Mouse (Mus musculus) heart, adult 2 months (tissue): ENCODE results near the gene Nfatc4. TPM values are rescaled to one million over a fixed set of nuclear protein-coding genes. Genes with fewer than 3 reads are reported as not detected.
A peak's percentile ranks its signal among the peaks of the same experiment; 100 is the strongest.

ENCODE experiments used
- DNase-seq, 2 experiments: peaks; one replicate each; pipeline ENCODE4 v3.0.0; 2021
- H3K27ac ChIP-seq: fragments of 200-600 bp; 2 replicates; pipeline ENCODE4 v1.8.1; 2022
- H3K27me3 ChIP-seq: fragments of 200-500 bp; 2 replicates; pipeline ENCODE4 v1.6.1; 2012; ENCODE audit warnings: mild to moderate bottlenecking, low read length, inconsistent platforms, mixed read lengths; ENCODE audit not compliant: control insufficient read depth, insufficient read depth
- H3K36me3 ChIP-seq: fragments of 200-500 bp; 2 replicates; pipeline ENCODE4 v1.6.1; 2012; ENCODE audit warnings: low read length, inconsistent platforms; ENCODE audit not compliant: control insufficient read depth, insufficient read depth
- H3K4me1 ChIP-seq: fragments of 200-500 bp; 2 replicates; pipeline ENCODE4 v1.6.1; 2011; ENCODE audit warnings: low read length; ENCODE audit not compliant: control insufficient read depth, insufficient read depth
- H3K4me3 ChIP-seq: fragments of 200-600 bp; 2 replicates; pipeline ENCODE4 v1.8.1; 2022
- H3K79me2 ChIP-seq: fragments of 200-500 bp; replicated peaks from 2 replicates; pipeline ENCODE4 v1.6.1; 2012; ENCODE audit warnings: mild to moderate bottlenecking, inconsistent platforms, low read length, moderate library complexity, mixed read lengths; ENCODE audit not compliant: control insufficient read depth, insufficient read depth
- H3K9ac ChIP-seq: fragments of 200-500 bp; 2 replicates; pipeline ENCODE4 v1.6.1; 2012; ENCODE audit warnings: low read depth, mild to moderate bottlenecking, control low read depth, inconsistent platforms, low read length, mixed read lengths
- CTCF ChIP-seq: fragments of 200-600 bp; IDR thresholded peaks from 2 replicates; pipeline ENCODE4 v1.8.1; 2022; ENCODE audit warnings: antibody characterized with exemption, mild to moderate bottlenecking, moderate library complexity
- EP300 ChIP-seq: fragments of 200-500 bp; IDR thresholded peaks from 2 replicates; pipeline ENCODE4 v1.6.1; 2011; ENCODE audit warnings: low read depth, low read length, control low read depth; ENCODE audit not compliant: insufficient read depth
- POLR2A ChIP-seq: fragments of 200-500 bp; IDR thresholded peaks from 2 replicates; pipeline ENCODE4 v1.6.1; 2011; ENCODE audit warnings: mild to moderate bottlenecking, low read depth, low read length, control low read depth; ENCODE audit not compliant: insufficient read depth
- WGBS: fragments of 180-500 bp; shearing (Covaris S2); methylation state at CpG from one replicate; pipeline ENCODE4 v1.1.7; 2018; 5-methylcytosine and 5-hydroxymethylcytosine counted together
- intact Hi-C: fragments of 180-260 bp; cut with DNase I; formaldehyde crosslinking; loops from one replicate; pipeline ENCODE4 v1.15.1; 2025
- polyA plus RNA-seq: library from polyadenylated mRNA; depleted of rRNA; stranded (reverse); fragments of >200 nt; gene quantifications from 2 replicates; pipeline ENCODE4 v1.2.3, GENCODE M21; 2012
- total RNA-seq, 2 experiments: library from RNA; stranded (reverse); gene quantifications; 2 replicates each; pipeline ENCODE4 v1.2.3; 2021

Gene Nfatc4
- total and polyA plus RNA-seq, 3 experiments = 3.6 to 6.0 (median 5.1) TPM

DNA sequence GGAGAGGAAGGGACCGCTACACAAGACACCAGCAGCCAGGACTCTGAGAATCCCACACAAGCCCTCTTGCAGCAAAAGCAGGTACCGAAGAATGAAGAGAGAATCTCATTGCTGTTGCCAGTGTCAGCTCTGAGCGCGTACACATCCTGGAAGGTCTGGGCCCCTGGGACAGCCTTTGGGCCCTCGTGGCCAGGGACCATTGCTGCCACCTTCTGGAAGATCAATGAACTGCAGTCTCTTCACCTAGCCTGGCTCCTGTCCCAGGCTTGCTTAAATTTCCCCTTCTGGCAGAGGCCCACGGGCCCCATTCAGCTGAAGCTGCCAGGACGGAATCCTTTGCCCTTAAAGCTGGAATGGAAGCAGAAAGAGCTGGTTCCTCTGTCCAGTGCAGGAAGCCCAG, 40.8 kb downstream of the Nfatc4 start:
- Histone ChIP-seq H3K36me3 (no peaks in the 10 kb centered on the region), H3K9ac (no peak overlapping the region)
- intact Hi-C loops = loop anchor here (1.0 kb wide), 1 partner anchor 41 kb away; no protein-coding TSS in a partner anchor

DNA sequence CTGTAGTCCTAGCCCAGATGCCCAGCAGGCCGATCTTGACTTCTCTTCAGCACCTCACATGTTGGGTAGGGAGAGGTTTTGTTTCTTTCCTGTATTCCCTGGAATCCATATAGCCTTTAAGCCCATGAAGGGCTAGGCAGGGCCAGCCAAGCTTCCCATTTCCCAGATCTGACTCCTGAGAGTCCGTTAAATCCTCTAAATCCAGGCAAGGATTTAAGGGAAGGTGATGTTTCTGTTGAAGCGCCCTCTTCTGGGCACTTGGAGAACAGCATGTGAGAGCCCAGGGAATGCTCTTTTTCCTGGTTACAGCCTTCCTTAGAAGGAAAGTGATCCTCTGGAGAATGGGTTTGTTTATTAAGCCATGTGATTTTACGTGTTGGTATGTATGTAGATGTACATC, 44.0 kb downstream of the Nfatc4 start:
- no peak overlapping the region for H3K27ac ChIP-seq
- no peaks in the 10 kb centered on the region for H3K4me1 ChIP-seq
- 34% methylated on average over 4 of the region's 4 CpGs for WGBS
- H3K36me3 ChIP-seq = no peaks in the 10 kb centered on the region
- H3K79me2 ChIP-seq = no peaks in the 10 kb centered on the region
- no peaks in the 10 kb centered on the region for H3K27me3 ChIP-seq
- no peak overlapping the region for H3K4me3 ChIP-seq
- no peak overlapping the region for H3K9ac ChIP-seq
- TF ChIP-seq CTCF (peak; percentile 97), EP300 (no peak)
- peak in 1 of 2 experiments; percentile 76 for DNase-seq
- intact Hi-C loops = loop anchor here (2.0 kb wide), 1 partner anchor 86 kb away; no protein-coding TSS in a partner anchor

More for the DNA sequence above, 40.8 kb downstream of the Nfatc4 start:
- DNase-seq = peak; percentile 79 to 81
- 18% methylated on average over 7 of the region's 7 CpGs for WGBS
- TF ChIP-seq POLR2A (no peak), CTCF (peak; percentile 99), EP300 (peak; percentile 85)
- Histone ChIP-seq H3K27me3 (no peaks in the 10 kb centered on the region), H3K4me1 (no peaks in the 10 kb centered on the region), H3K79me2 (0 out of 2 replicates have a peak, but pooled peaks cover 1% of the 10 kb centered on the region), H3K27ac (no peak overlapping the region), H3K4me3 (no peak overlapping the region)

DNA sequence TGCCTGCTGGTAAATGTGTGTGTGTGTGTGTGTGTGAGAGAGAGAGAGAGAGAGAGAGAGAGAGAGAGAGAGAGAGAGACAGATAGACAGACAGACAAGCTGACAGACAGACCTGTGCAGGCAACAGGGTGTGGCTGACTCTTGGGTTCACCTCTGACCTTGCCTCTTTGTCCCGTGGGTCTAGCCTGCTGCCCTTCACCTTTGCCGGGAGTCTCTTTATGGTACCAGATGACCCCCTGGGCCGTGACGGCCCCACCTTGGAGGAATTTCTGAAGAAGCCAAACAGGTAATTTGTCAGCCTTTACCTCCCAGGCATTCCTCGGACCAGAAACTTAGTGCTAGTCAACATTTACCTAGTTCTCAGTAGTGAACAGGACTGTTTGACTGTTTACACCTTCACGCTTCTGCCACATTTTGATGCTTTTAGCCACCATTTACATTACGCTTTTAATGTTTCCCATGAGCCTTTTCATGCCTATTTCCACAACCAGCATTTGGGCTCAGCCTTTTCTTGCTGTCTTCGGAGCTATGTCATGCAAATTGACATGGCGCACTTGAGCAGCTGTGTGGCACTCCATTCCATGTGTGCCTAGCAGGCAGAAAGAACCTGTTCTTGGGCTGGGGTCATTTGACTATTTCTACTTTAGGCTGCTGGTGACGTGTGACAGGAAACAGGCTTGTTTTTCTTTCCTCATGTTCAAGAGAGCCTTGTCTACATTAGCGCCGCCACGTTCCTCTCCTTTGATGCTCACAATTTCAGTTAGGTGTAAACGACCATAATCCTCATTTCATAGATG, 45.5 kb downstream of the Nfatc4 start:
- H3K27ac ChIP-seq = no peak overlapping the region
- no peak overlapping the region for H3K9ac ChIP-seq
- intact Hi-C loops = no loop called here
- no peak for TF ChIP-seq CTCF
- no peaks in the 10 kb centered on the region for H3K79me2 ChIP-seq
- H3K4me1 ChIP-seq = no peaks in the 10 kb centered on the region; the same call in 1 of the 2 replicates
- no peaks in the 10 kb centered on the region for H3K36me3 ChIP-seq
- no peaks in the 10 kb centered on the region for H3K27me3 ChIP-seq
- WGBS = 87% methylated on average over 14 of the region's 14 CpGs
- H3K4me3 ChIP-seq = no peak overlapping the region
- no peak for DNase-seq

DNA sequence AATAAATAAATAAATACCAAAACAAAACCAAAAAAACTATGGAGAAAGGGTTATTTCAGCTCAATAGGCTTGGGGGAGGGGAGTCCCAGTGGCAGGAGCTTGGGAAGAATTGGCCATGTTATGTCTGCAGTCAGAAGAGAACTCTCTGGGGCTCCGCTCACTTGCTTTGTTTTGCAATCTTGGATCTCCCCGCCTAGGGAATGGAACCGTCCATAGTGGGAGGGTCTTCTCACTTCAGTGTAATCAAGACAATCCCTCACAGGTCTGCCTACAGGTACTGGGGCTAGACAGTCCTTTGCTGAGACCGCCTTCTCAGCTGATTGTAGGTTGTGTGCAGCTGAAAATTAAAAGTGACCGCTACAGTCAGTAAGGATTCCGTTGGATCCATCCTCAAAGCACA, 46.6 kb downstream of the Nfatc4 start:
- Histone ChIP-seq H3K27me3 (no peaks in the 10 kb centered on the region), H3K36me3 (no peaks in the 10 kb centered on the region), H3K27ac (no peak overlapping the region), H3K9ac (no peak overlapping the region), H3K4me1 (peaks cover 5% of the 10 kb centered on the region; the same call in 1 of the 2 replicates), H3K79me2 (no peaks in the 10 kb centered on the region), H3K4me3 (no peak overlapping the region)
- DNase-seq = no peak
- intact Hi-C loops = no loop called here
- no peak for TF ChIP-seq CTCF
- TF ChIP-seq EP300 = no peak
- no peak for TF ChIP-seq POLR2A
- 95% methylated on average over 6 of the region's 6 CpGs for WGBS

DNA sequence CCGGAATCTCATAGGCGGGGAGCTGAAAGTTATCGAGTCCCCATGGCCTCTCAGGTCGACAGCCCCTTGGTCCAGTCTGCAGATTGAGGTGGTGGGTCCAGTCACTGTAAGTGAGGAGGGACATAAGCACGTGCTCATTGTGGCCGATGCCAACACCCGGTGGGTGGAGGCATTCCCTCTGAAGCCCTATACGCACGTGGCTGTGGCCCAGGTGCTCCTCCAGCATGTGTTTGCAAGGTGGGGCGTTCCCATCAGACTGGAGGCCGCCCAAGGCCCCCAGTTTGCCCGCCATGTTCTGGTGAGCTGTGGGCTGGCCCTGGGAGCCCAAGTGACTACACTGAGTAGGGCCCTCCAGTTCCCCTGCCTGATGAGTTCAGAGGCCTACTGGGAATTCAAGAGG, 49.1 kb downstream of the Nfatc4 start:
- no peak for DNase-seq
- Histone ChIP-seq H3K4me3 (no peak overlapping the region), H3K27me3 (no peaks in the 10 kb centered on the region), H3K4me1 (peaks cover 5% of the 10 kb centered on the region; the same call in 1 of the 2 replicates), H3K9ac (no peak overlapping the region), H3K27ac (no peak overlapping the region), H3K79me2 (no peaks in the 10 kb centered on the region), H3K36me3 (no peaks in the 10 kb centered on the region)
- TF ChIP-seq POLR2A (no peak), EP300 (no peak), CTCF (no peak)
- 89% methylated on average over 12 of the region's 12 CpGs for WGBS
- intact Hi-C loops = no loop called here

DNA sequence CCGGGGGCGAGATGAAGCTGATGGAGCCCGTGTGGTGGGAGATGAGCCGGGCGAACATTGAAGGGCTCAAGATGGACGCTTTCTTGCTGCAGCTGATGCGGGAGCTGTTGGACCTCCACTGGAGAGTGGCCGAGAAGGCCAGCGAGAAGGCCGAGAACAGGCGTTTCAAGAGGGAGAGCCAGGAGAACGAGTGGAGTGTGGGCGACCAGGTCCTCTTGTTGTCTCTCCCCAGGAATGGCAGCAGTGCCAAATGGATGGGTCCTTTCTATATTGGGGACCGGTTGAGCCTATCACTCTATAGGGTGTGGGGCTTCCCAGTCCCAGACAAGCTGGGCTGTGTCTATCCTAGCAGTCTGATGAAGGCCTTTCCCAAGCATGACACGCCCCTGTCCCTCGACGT, 49.6 kb downstream of the Nfatc4 start:
- H3K4me1 ChIP-seq = peaks cover 5% of the 10 kb centered on the region; the same call in 1 of the 2 replicates
- DNase-seq = no peak
- H3K9ac ChIP-seq = no peak overlapping the region
- H3K4me3 ChIP-seq = no peak overlapping the region
- no peaks in the 10 kb centered on the region for H3K27me3 ChIP-seq
- no peak overlapping the region for H3K27ac ChIP-seq
- intact Hi-C loops = no loop called here
- H3K79me2 ChIP-seq = no peaks in the 10 kb centered on the region
- 88% methylated on average over 17 of the region's 17 CpGs for WGBS
- H3K36me3 ChIP-seq = no peaks in the 10 kb centered on the region
- no peak for TF ChIP-seq POLR2A
- no peak for TF ChIP-seq EP300
- TF ChIP-seq CTCF = no peak
